Mouse (Mus musculus) liver, adult 10 weeks (tissue): ENCODE results near the gene Zfp775. TPM values are rescaled to one million over a fixed set of nuclear protein-coding genes. Genes with fewer than 3 reads are reported as not detected.

Experiments used
- polyA plus RNA-seq: library from polyadenylated mRNA; stranded (reverse); fragments of 350-450 nt; fragmentation: Illumina TruSeq; extraction: RNeasy Lipid Tissue Mini Kit (QIAGEN cat#74804); gene quantifications from one replicate; pipeline ENCODE4 v1.2.3, GENCODE M21; 2014; ENCODE audit warnings: low read depth, low replicate concordance

Gene Zfp775
- 0.08 TPM for polyA plus RNA-seq

GRCm38 (mm10) chr6:48601271-48602079, at the start of gene Zfp775:
TSS of gene Zfp775 (plus strand) at chr6:48602063.

GRCm38 (mm10) chr6:48554280-48555103, 47.4 kb upstream of the Zfp775 start, which contains the start of gene Lrrc61:
TSS of gene Lrrc61 (plus strand) at chr6:48554796.

GRCm38 (mm10) chr6:48572572-48573061, 29.2 kb upstream of the Zfp775 start, which contains the start of gene Rarres2:
TSS of gene Rarres2 (minus strand) at chr6:48572789.

GRCm38 (mm10) chr6:48589194-48589750, 12.6 kb upstream of the Zfp775 start, which contains the start of gene Gm45021:
TSS of gene Gm45021 (plus strand) at chr6:48589610.

GRCm38 (mm10) chr6:48593158-48594042, 8.5 kb upstream of the Zfp775 start, which contains the start of the genes Repin1 and Gm44965:
TSS of gene Repin1 (plus strand) at chr6:48593883.
TSS of gene Gm44965 (plus strand) at chr6:48593941.

GRCm38 (mm10) chr6:48626464-48626863, 24.6 kb downstream of the Zfp775 start, which contains the start of gene AI854703:
TSS of gene AI854703 (plus strand) at chr6:48626764.

GRCm38 (mm10) chr6:48646995-48647394, 45.1 kb downstream of the Zfp775 start, which contains the start of gene Gimap8:
TSS of gene Gimap8 (plus strand) at chr6:48647234.

Other genes with a start within 250 kb of the Zfp775 start
- gene Krba1, start 206.5 kb upstream of the Zfp775 start, polyA plus RNA-seq, result 2.4 TPM
- 10.0 TPM for gene Zfp467, start 156.2 kb upstream of the Zfp775 start, polyA plus RNA-seq
- not detected for gene Sspo, start 153.8 kb upstream of the Zfp775 start, polyA plus RNA-seq
- 0.40 TPM for gene Atp6v0e2, start 64.4 kb upstream of the Zfp775 start, polyA plus RNA-seq
- 5.0 TPM for gene Lrrc61, start 47.3 kb upstream of the Zfp775 start, polyA plus RNA-seq
- gene Rarres2, start 29.3 kb upstream of the Zfp775 start, polyA plus RNA-seq, result 262 TPM
- not detected for gene Gm45021, start 12.5 kb upstream of the Zfp775 start, polyA plus RNA-seq
- gene Repin1, start 8.2 kb upstream of the Zfp775 start, polyA plus RNA-seq, result 15.9 TPM
- not detected for gene Gm44965, start 8.1 kb upstream of the Zfp775 start, polyA plus RNA-seq
- not detected for gene AI854703, start 24.7 kb downstream of the Zfp775 start, polyA plus RNA-seq
- 8.2 TPM for gene Gimap8, start 45.2 kb downstream of the Zfp775 start, polyA plus RNA-seq
- gene Gimap9, start 74.1 kb downstream of the Zfp775 start, polyA plus RNA-seq, result 31.5 TPM
- gene Gimap4, start 82.5 kb downstream of the Zfp775 start, polyA plus RNA-seq, result 32.8 TPM
- 17.0 TPM for gene Gimap6, start 106.2 kb downstream of the Zfp775 start, polyA plus RNA-seq
- gene Gm28053, start 116.5 kb downstream of the Zfp775 start, polyA plus RNA-seq, result not detected
- gene Gimap7, start 116.6 kb downstream of the Zfp775 start, polyA plus RNA-seq, result 1.3 TPM
- gene Gimap1, start 137.0 kb downstream of the Zfp775 start, polyA plus RNA-seq, result not detected
- 0.87 TPM for gene Gimap5, start 144.1 kb downstream of the Zfp775 start, polyA plus RNA-seq
- gene Gimap3, start 168.8 kb downstream of the Zfp775 start, polyA plus RNA-seq, result 1.8 TPM
- gene Tmem176a, start 238.9 kb downstream of the Zfp775 start, polyA plus RNA-seq, result 74.1 TPM
- gene Tmem176b, start 239.4 kb downstream of the Zfp775 start, polyA plus RNA-seq, result 51.6 TPM